Mouse (Mus musculus): ENCODE measurements around the gene Zswim5.

The Zswim5 gene

GRCm38 (mm10) chr4:116928006-116928651, 51.0 kb downstream of the Zswim5 start:
- no peak for DNase-seq

GRCm38 (mm10) chr4:116939585-116939984, 62.4 kb downstream of the Zswim5 start:
- no peak for DNase-seq

- DNase-seq = no peak
Measured at GRCm38 (mm10) chr4:116942695-116943094, 65.5 kb downstream of the Zswim5 start.

GRCm38 (mm10) chr4:116944055-116944454, 66.9 kb downstream of the Zswim5 start:
- no peak for DNase-seq

GRCm38 (mm10) chr4:116951642-116952041, 74.5 kb downstream of the Zswim5 start:
- DNase-seq = no peak

- DNase-seq = no peak
Measured at GRCm38 (mm10) chr4:116954951-116955350, 77.8 kb downstream of the Zswim5 start.

GRCm38 (mm10) chr4:116976503-116976902, 99.3 kb downstream of the Zswim5 start:
- DNase-seq = no peak

- no peak for DNase-seq
Measured at GRCm38 (mm10) chr4:116985681-116986080, 108.5 kb downstream of the Zswim5 start.

GRCm38 (mm10) chr4:116986400-116987121, 109.4 kb downstream of the Zswim5 start:
- peak; percentile 72 for DNase-seq

GRCm38 (mm10) chr4:116987122-116987456, 109.9 kb downstream of the Zswim5 start:
- DNase-seq = no peak

- DNase-seq = no peak
Measured at GRCm38 (mm10) chr4:116989731-116990130, 112.6 kb downstream of the Zswim5 start.

GRCm38 (mm10) chr4:116991366-116991765, 114.2 kb downstream of the Zswim5 start:
- peak; percentile 93 for DNase-seq

GRCm38 (mm10) chr4:116993672-116994621, 116.8 kb downstream of the Zswim5 start, which contains the start of gene Urod:
Urod (minus strand) TSS chr4:116994413.
- peak; percentile 93 for DNase-seq

- peak; percentile 64 for DNase-seq
Measured at GRCm38 (mm10) chr4:116995131-116995797, 118.1 kb downstream of the Zswim5 start, which contains the start of gene Hectd3. Hectd3 (plus strand) TSS chr4:116995317.

GRCm38 (mm10) chr4:116995798-116996135, 118.6 kb downstream of the Zswim5 start:
- peak; percentile 57 for DNase-seq

- no peak for DNase-seq
Measured at GRCm38 (mm10) chr4:116999513-117000154, 122.5 kb downstream of the Zswim5 start.

- DNase-seq = no peak
Measured at GRCm38 (mm10) chr4:117001957-117002356, 124.8 kb downstream of the Zswim5 start.

GRCm38 (mm10) chr4:117002543-117003521, 125.7 kb downstream of the Zswim5 start:
- peak; percentile 44 for DNase-seq

- no peak for DNase-seq
Measured at GRCm38 (mm10) chr4:117004649-117005048, 127.5 kb downstream of the Zswim5 start.

GRCm38 (mm10) chr4:117005611-117006400, 128.6 kb downstream of the Zswim5 start:
- no peak for DNase-seq

Measured in cerebellum, adult 8-10 months (tissue).